Mouse (Mus musculus) left cerebral cortex, adult 11 months (tissue): ENCODE results near the gene Wfdc21.

Experiments
- DNase-seq: peaks from one replicate; pipeline ENCODE4 v3.0.0; 2022; ENCODE audit warnings: low spot score

The Wfdc21 gene

DNA sequence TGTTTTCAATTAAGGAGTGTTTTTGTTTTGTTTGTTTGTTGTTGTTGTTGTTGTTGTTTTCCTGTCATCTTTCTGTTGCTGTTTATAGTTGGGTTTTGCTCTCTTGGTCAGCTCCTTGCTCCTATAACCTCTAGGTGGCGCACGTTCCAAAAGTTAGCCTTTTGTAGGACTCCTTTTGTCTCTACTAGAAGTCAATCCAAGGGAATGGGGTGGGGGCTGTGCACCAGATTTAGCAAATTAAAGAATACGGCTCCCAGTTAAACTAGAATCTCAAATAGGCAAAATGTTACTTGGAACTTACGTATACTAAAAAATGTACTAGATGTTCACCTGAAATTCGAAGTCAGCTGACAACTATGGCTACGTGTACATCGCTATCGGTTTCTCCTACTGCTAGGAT is 55.4 kb downstream of the Wfdc21 start:
- DNase-seq: no peak
